ENCODE assay signal across 9 mouse cellular contexts in genomic region chr1:34218323-34218722, GRCm38 (mm10).
DNase-seq lines count a peak whose midpoint lies in the region; ATAC-seq and TF ChIP-seq lines count a peak whose summit lies in the region.
"Had no signal": no experiment of that assay in that cellular context is flagged by ENCODE, and none has a peak within 500 bp of the region (broad histone marks: within the 10 kb centered on the region; RNA-seq: fewer than 3 reads in every experiment).

No protein-coding gene starts in this region.

- DNase-seq in c-Kit-negative CD71-positive TER-119-positive erythroid progenitor cells, embryonic 14.5 days (ENCODE audit: low read depth, low spot score) = peak; percentile 42
- peak; percentile 88 for DNase-seq in forebrain, embryonic 11.5 days (ENCODE audit: low spot score)
- peak; percentile 83 for DNase-seq in heart, postnatal 4 days
- peak; percentile 62 to 79 for DNase-seq in layer of hippocampus, adult 18-20 months (ENCODE audit: low spot score in 2 of 2)
- DNase-seq in lung, embryonic 14.5 days = peak; percentile 87
- peak; percentile 66 for DNase-seq in ovary, postnatal 10 days (ENCODE audit: low spot score)
- peak; percentile 74 for DNase-seq in thymus, adult 2 months

- H3K36me3 ChIP-seq in E14TG2a.4 (ENCODE audit: insufficient read depth, low read length) = peaks cover 96% of the 10 kb centered on the region
- no peaks in the 10 kb centered on the region for H3K36me3 ChIP-seq in forebrain, embryonic 11.5 days (ENCODE audit: control insufficient read depth, insufficient read depth, low read length)
- H3K36me3 ChIP-seq in lung, embryonic 14.5 days (ENCODE audit: insufficient read depth) = no peaks in the 10 kb centered on the region
- no peaks in the 10 kb centered on the region for H3K36me3 ChIP-seq in thymus, adult 2 months (ENCODE audit: control insufficient read depth, insufficient read depth, low read length)

- TF ChIP-seq CTCF in E14TG2a.4 (conservative IDR thresholded peaks at IDR 0.05; ENCODE audit: low read length) = peak; percentile 68
- TF ChIP-seq CTCF in lung, embryonic 14.5 days (IDR thresholded peaks at IDR 0.05; ENCODE audit: low read depth) = peak; percentile 98
- peak; percentile 83; the same call in 1 of the 2 replicates for TF ChIP-seq CTCF in thymus, adult 2 months (IDR thresholded peaks at IDR 0.05; ENCODE audit: borderline replicate concordance, control insufficient read depth, extremely low read depth, insufficient read depth, low read length, poor library complexity)

- H3K4me2 ChIP-seq in forebrain, embryonic 11.5 days (ENCODE audit: low read depth, low read length, severe bottlenecking) = no peak overlapping the region
- H3K4me2 ChIP-seq in lung, embryonic 14.5 days = no peak overlapping the region
- H3K4me2 ChIP-seq: liver, embryonic 15.5 days had no signal

- H3K4me3 ChIP-seq in E14TG2a.4 (replicated peaks; ENCODE audit: low read length) = no peak overlapping the region
- no peak overlapping the region for H3K4me3 ChIP-seq in forebrain, embryonic 11.5 days (ENCODE audit: low read depth, low read length)
- H3K4me3 ChIP-seq in lung, embryonic 14.5 days (ENCODE audit: low read depth, low read length) = no peak overlapping the region
- H3K4me3 ChIP-seq in thymus, adult 2 months (ENCODE audit: control insufficient read depth, insufficient read depth, low read length) = no peak overlapping the region
- H3K4me3 ChIP-seq: liver, embryonic 15.5 days had no signal

- H3K9ac ChIP-seq in forebrain, embryonic 11.5 days (ENCODE audit: low read length) = no peak overlapping the region
- no peak overlapping the region for H3K9ac ChIP-seq in lung, embryonic 14.5 days
- H3K9ac ChIP-seq: liver, embryonic 15.5 days had no signal

- peak; percentile 77 for ATAC-seq in forebrain, embryonic 11.5 days (replicated peaks; ENCODE audit: low FRiP score)
- peak; percentile 72 for ATAC-seq in lung, embryonic 14.5 days (ENCODE audit: insufficient read depth)

- H3K27ac ChIP-seq in forebrain, embryonic 11.5 days (ENCODE audit: low read depth, low read length) = no peak overlapping the region
- no peak overlapping the region for H3K27ac ChIP-seq in lung, embryonic 14.5 days (ENCODE audit: low read depth)
- H3K27ac ChIP-seq in thymus, adult 2 months (ENCODE audit: control insufficient read depth, insufficient read depth, low read length) = no peak overlapping the region
- H3K27ac ChIP-seq: liver, embryonic 15.5 days had no signal

- WGBS in forebrain, embryonic 11.5 days = 32% methylated on average over 6 of the region's 6 CpGs
- 27% methylated on average over 6 of the region's 6 CpGs for WGBS in lung, embryonic 14.5 days
- 28% methylated on average over 6 of the region's 6 CpGs for WGBS in thymus, adult 2 months

- H3K27me3 ChIP-seq in E14TG2a.4 (ENCODE audit: insufficient read depth, low read length) = no peaks in the 10 kb centered on the region
- no peaks in the 10 kb centered on the region for H3K27me3 ChIP-seq in forebrain, embryonic 11.5 days (ENCODE audit: control insufficient read depth, insufficient read depth, low read length)
- H3K27me3 ChIP-seq in lung, embryonic 14.5 days (ENCODE audit: insufficient read depth, low read length) = no peaks in the 10 kb centered on the region
- no peaks in the 10 kb centered on the region for H3K27me3 ChIP-seq in thymus, adult 2 months (ENCODE audit: control insufficient read depth, insufficient read depth, low read length)
- H3K27me3 ChIP-seq: liver, embryonic 15.5 days had no signal

- H3K4me1 ChIP-seq in E14TG2a.4 (replicated peaks; ENCODE audit: low read depth, low read length) = 0 out of 2 replicates have a peak, but pooled peaks cover 6% of the 10 kb centered on the region
- H3K4me1 ChIP-seq in forebrain, embryonic 11.5 days (replicated peaks; ENCODE audit: control insufficient read depth, insufficient read depth, low read length) = no peaks in the 10 kb centered on the region
- no peaks in the 10 kb centered on the region for H3K4me1 ChIP-seq in lung, embryonic 14.5 days (ENCODE audit: insufficient read depth)
- no peaks in the 10 kb centered on the region for H3K4me1 ChIP-seq in thymus, adult 2 months (replicated peaks; ENCODE audit: control insufficient read depth, insufficient read depth, low read length)
- H3K4me1 ChIP-seq: liver, embryonic 15.5 days had no signal

- TF ChIP-seq POLR2A in thymus, adult 2 months (IDR thresholded peaks at IDR 0.05; ENCODE audit: control insufficient read depth, extremely low read depth, insufficient read depth, low read length, poor library complexity) = no peak

- H3K9me3 ChIP-seq in E14TG2a.4 (ENCODE audit: low read length) = no peaks in the 10 kb centered on the region
- no peaks in the 10 kb centered on the region for H3K9me3 ChIP-seq in forebrain, embryonic 11.5 days (ENCODE audit: control insufficient read depth, low read length)
- no peaks in the 10 kb centered on the region for H3K9me3 ChIP-seq in lung, embryonic 14.5 days (ENCODE audit: low read depth, low read length)
- H3K9me3 ChIP-seq: liver, embryonic 15.5 days had no signal
